Mouse (Mus musculus): Measurements from ENCODE around the gene Ddx27. TPM values are rescaled to one million over a fixed set of nuclear protein-coding genes. Genes with fewer than 3 reads are reported as not detected.

Ddx27 gene
- polyA plus RNA-seq, 1 experiment = not detected

DNA sequence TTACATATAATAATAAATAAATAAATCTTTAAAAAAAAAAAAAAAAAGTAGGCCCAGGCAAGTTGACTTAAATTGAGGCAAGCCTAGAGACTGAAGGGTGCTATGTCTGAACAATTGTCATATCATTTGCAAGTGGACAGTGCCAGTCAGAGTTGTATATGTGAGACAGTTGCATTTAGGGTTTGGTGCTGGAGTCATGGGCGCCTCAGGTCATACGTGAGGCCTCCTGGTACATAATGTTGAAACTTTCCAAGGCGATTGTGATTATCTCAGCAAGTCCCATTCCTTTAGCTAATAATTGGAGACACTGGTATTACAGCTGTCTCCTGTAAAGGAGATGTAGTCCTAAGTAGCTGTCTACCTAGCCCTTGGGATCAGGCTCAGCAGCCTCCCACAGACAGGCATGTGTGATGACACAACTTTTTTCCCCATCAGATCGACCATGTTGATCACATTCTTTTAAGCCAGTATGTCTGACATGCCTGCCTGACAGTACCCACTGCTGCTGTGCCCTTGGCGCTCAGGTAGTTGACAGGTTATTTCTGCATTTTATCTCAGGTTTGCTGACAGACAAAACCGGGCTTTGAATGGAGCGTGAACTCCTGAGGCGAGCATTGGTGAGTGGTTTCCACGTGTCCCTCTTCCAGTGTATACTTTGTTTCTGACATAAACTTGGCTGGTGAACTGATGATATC lies 49.8 kb downstream of the Ddx27 start:
- 16% methylated on average over 9 of the region's 9 CpGs for WGBS
- Histone ChIP-seq H3K27ac (ENCODE audit: insufficient read depth, low read depth, low read length) (no peak overlapping the region), H3K4me1 (ENCODE audit: control insufficient read depth, insufficient read depth, low read length) (peaks cover 15% of the 10 kb centered on the region), H3K4me3 (ENCODE audit: insufficient read depth, low read depth, low read length) (no peak overlapping the region)
- TF ChIP-seq CTCF (IDR thresholded peaks at IDR 0.05; ENCODE audit: insufficient read depth, low read depth, low read length) (no peak), POLR2A (IDR thresholded peaks at IDR 0.05; ENCODE audit: insufficient read depth, low read depth, low read length) (no peak)

DNA sequence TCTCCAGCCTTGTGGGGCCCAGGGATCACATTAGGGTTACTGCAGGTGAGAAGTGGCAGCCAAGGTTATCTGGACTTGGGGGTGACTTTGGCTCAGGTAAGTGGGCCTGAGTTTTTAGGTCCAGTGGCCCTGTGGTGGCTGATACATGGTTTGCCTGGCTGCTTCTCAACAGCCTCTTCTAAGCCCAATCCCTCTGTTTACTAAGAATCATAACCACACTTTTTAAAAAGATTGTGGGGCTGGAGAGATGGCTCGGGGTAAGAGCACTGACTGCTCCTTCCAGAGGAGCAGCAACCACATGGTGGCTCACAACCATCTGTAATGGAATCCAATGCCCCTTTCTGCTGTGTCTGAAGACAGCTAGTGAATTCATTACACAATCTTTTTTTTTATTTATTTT lies 51.0 kb downstream of the Ddx27 start:
- 59% methylated on average over 1 of the region's 1 CpGs for WGBS
- no peak overlapping the region for H3K27ac ChIP-seq (ENCODE audit: insufficient read depth, low read depth, low read length)
- no peak overlapping the region for H3K4me3 ChIP-seq (ENCODE audit: insufficient read depth, low read depth, low read length)
- no peak for TF ChIP-seq CTCF (IDR thresholded peaks at IDR 0.05; ENCODE audit: insufficient read depth, low read depth, low read length)
- TF ChIP-seq POLR2A (IDR thresholded peaks at IDR 0.05; ENCODE audit: insufficient read depth, low read depth, low read length) = no peak
- H3K4me1 ChIP-seq (ENCODE audit: control insufficient read depth, insufficient read depth, low read length) = peaks cover 8% of the 10 kb centered on the region

DNA sequence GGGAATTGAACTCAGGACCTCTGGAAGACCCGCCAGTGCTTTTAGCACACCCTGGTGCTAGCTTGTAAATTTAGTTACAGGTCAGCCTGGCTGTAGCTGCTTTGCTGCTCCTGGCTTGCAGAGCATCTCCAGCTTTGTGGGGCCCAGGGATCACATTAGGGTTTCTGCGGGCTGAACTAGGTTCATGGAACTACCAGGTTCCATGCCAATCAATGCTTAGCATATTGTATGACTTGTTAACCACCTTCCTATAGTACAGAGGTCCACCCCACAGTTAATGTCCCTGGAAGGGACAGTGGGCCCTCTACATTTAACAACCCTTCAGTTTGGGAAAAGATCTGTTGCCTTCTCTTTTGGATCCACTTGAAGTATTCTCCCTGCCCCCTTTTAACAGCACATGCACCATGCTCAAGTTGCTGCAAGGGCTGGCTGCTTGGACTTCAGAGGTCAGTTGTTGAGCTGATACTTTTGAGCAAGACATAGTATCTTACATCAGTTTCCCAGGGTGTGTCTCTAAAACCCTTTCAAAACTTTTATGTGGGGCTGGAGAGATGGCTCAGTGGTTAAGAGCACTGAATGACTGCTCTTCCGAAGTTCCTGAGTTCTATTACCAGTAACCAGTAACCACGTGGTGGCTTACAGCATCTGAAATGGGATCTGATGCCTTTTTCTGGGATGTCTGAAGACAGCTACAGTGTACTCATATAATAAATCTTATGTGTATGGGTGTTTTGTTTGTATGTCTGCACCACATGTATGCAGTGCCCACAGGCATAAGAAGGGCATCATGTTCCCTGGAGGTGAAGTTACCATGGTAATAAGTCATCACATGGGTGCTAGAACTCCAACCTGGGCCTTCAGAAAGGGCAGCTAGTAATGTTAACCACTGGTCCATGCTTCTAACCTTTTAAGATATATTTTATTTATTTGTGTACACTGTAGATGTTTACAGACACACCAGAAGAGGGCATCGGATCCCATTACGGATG lies 51.8 kb downstream of the Ddx27 start:
- H3K27ac ChIP-seq (ENCODE audit: insufficient read depth, low read depth, low read length) = no peak overlapping the region
- H3K4me3 ChIP-seq (ENCODE audit: insufficient read depth, low read depth, low read length) = no peak overlapping the region
- 37% methylated on average over 6 of the region's 6 CpGs for WGBS
- TF ChIP-seq CTCF (IDR thresholded peaks at IDR 0.05; ENCODE audit: insufficient read depth, low read depth, low read length) = no peak
- TF ChIP-seq POLR2A (IDR thresholded peaks at IDR 0.05; ENCODE audit: insufficient read depth, low read depth, low read length) = no peak
- H3K4me1 ChIP-seq (ENCODE audit: control insufficient read depth, insufficient read depth, low read length) = peaks cover 3% of the 10 kb centered on the region

DNA sequence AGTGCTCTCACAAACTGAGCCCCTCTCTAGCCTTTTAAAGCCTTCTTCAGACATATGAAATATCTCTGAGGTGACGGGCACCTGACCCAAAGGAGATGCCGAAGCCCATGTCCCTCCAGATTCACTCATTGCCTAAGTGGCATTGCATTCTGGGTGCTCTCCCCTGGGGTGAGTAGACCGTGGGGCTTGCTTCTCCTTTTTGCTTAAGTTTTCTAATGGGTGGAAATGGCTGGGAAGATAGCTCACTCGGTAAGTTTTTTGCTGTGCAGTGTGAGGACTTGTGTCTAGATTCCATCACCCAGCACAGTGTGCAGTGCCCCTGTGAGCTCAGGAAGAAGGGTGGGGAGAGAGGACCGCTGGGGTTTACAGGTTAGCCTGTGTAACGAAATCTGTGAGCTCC lies 52.6 kb downstream of the Ddx27 start:
- peaks cover 5% of the 10 kb centered on the region for H3K4me1 ChIP-seq (ENCODE audit: control insufficient read depth, insufficient read depth, low read length)
- 47% methylated on average over 6 of the region's 6 CpGs for WGBS
- H3K4me3 ChIP-seq (ENCODE audit: insufficient read depth, low read depth, low read length) = no peak overlapping the region
- no peak overlapping the region for H3K27ac ChIP-seq (ENCODE audit: insufficient read depth, low read depth, low read length)
- TF ChIP-seq POLR2A (IDR thresholded peaks at IDR 0.05; ENCODE audit: insufficient read depth, low read depth, low read length) (no peak), CTCF (IDR thresholded peaks at IDR 0.05; ENCODE audit: insufficient read depth, low read depth, low read length) (no peak)

DNA sequence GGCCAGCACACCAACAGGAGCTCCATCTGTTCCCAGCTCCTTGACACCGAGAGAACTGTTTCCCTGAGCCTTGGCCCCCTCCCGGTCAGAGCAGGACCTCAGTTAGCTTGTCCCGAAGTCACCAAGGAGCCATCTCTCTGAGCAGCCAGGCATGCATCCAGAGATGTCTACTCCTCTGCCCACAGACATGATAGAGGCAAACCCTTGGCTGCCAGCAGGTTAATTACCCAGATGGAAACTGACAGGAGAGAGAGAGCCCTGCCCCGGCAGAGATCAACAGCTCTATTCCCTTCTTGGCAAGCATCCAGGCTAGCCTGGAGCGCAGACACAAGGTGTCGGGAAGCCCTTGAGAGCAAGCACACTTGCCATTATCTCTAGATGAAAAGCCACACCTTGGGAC lies 55.3 kb downstream of the Ddx27 start:
- Histone ChIP-seq H3K4me1 (ENCODE audit: control insufficient read depth, insufficient read depth, low read length) (peaks cover 3% of the 10 kb centered on the region; the same call in 1 of the 2 replicates), H3K27ac (ENCODE audit: insufficient read depth, low read depth, low read length) (no peak overlapping the region), H3K4me3 (ENCODE audit: insufficient read depth, low read depth, low read length) (no peak overlapping the region)
- TF ChIP-seq POLR2A (IDR thresholded peaks at IDR 0.05; ENCODE audit: insufficient read depth, low read depth, low read length) = no peak
- WGBS = 50% methylated on average over 6 of the region's 6 CpGs

DNA sequence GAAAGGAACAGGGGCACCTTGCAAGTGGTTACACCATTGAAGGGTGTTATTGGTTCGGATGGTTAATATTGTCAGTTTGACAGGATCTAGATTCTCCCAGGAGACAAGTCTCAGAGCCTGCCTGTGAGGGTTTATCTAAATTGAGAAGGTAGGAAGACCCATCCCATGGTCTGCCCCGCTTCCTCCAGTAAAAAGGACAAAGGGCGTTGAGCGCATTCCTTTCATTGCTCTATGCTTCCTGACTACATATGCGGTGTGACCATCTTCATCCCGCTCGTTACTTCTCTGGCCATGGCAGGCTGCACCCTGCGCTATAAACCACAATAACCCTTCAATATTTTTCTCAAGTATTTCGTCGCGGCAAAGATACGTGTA lies 56.3 kb downstream of the Ddx27 start:
- H3K4me1 ChIP-seq (ENCODE audit: control insufficient read depth, insufficient read depth, low read length) = peaks cover 3% of the 10 kb centered on the region; the same call in 1 of the 2 replicates
- TF ChIP-seq CTCF (IDR thresholded peaks at IDR 0.05; ENCODE audit: insufficient read depth, low read depth, low read length) (no peak), POLR2A (IDR thresholded peaks at IDR 0.05; ENCODE audit: insufficient read depth, low read depth, low read length) (no peak)
- peak overlapping the region; percentile 85 for H3K27ac ChIP-seq (ENCODE audit: insufficient read depth, low read depth, low read length)
- H3K4me3 ChIP-seq (ENCODE audit: insufficient read depth, low read depth, low read length) = peak overlapping the region; percentile 51
- WGBS = 17% methylated on average over 12 of the region's 12 CpGs

DNA sequence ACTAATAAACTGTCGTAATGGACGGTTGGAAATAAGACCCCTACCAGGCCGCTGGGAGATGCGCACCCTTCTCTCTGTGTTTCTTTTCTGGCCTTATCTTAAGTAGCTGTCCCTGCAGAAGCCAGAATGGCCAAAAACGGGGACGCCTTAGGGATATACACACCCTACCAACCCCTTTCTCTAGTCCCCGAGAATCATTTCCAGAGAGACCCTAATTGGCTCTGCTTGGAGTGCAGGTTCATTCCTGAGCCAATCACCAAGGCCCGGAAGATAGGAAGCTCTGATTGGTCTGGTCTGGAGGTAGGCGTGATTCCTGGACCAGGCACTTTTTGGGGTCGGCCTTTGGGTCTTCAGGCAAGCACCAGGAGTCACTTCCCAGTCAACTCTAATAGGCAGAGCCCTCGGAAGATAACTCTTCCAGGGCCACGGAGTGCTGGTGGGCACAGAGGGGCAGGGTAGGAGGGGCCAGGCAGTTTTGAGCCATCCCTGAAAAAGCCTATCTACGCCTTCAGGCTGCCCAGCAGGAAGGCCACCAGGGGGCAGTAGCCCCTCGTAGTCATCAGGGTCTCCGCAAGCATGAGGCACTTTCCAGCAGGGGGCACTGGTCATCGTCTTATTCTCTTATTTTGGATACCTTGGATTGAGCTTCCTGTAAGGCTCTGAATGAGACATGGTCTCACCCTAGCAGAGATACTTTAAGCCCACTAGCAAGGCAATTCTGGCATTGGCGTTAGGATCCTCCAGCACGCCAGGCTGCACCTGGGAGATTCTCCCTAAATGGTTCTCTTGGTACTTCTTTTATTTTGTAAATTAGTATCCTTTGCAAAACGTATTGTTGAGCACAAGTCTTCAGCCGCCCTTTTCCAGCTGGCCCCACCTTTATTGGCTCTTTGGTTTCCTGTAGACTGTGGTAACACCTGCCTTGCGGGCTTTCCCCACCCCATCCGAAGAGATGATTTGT lies 56.9 kb downstream of the Ddx27 start:
- H3K4me1 ChIP-seq (ENCODE audit: control insufficient read depth, insufficient read depth, low read length) = peaks cover 3% of the 10 kb centered on the region; the same call in 1 of the 2 replicates
- WGBS = 4% methylated on average over 22 of the region's 22 CpGs
- peak overlapping the region; percentile 85 for H3K27ac ChIP-seq (ENCODE audit: insufficient read depth, low read depth, low read length)
- TF ChIP-seq POLR2A (IDR thresholded peaks at IDR 0.05; ENCODE audit: insufficient read depth, low read depth, low read length) (no peak), CTCF (IDR thresholded peaks at IDR 0.05; ENCODE audit: insufficient read depth, low read depth, low read length) (peak; percentile 99)
- peak overlapping the region; percentile 51 for H3K4me3 ChIP-seq (ENCODE audit: insufficient read depth, low read depth, low read length)

DNA sequence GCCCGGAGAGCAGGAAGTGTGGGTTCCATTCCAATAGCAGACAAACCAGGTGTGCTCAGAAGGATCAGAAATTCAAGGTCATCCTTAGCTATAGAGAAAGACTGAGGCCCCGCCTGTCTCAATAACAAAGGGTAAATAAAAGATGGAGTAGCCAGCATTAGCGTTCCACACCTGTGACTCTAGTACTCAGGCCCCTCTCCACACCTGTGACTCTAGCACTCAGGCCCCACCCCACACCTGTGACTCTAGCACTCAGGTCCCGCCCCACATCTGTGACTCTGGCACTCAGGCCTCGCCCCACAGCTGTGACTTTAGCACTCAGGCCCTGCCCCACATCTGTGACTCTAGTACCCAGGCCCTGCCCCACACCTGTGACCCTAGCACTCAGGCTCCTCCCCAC lies 59.6 kb downstream of the Ddx27 start:
- TF ChIP-seq POLR2A (IDR thresholded peaks at IDR 0.05; ENCODE audit: insufficient read depth, low read depth, low read length) (no peak), CTCF (IDR thresholded peaks at IDR 0.05; ENCODE audit: insufficient read depth, low read depth, low read length) (no peak)
- Histone ChIP-seq H3K27ac (ENCODE audit: insufficient read depth, low read depth, low read length) (no peak overlapping the region), H3K4me1 (ENCODE audit: control insufficient read depth, insufficient read depth, low read length) (peaks cover 18% of the 10 kb centered on the region), H3K4me3 (ENCODE audit: insufficient read depth, low read depth, low read length) (no peak overlapping the region)
- 98% methylated on average over 5 of the region's 5 CpGs for WGBS
